Mouse (Mus musculus): ENCODE results near the gene Tead1.

Tead1 gene

GRCm38 (mm10) chr7:112819833-112820232, 140.7 kb downstream of the Tead1 start:
- DNase-seq (ENCODE audit: low spot score), result no peak

GRCm38 (mm10) chr7:112822879-112823278, 143.8 kb downstream of the Tead1 start:
- DNase-seq (ENCODE audit: low spot score), result peak; percentile 70

GRCm38 (mm10) chr7:112823621-112824020, 144.5 kb downstream of the Tead1 start:
- DNase-seq (ENCODE audit: low spot score), result peak; percentile 90

- peak; percentile 70 for DNase-seq (ENCODE audit: low spot score)
Observed at GRCm38 (mm10) chr7:112825339-112825781, 146.2 kb downstream of the Tead1 start.

- DNase-seq (ENCODE audit: low spot score), result peak; percentile 86
Observed at GRCm38 (mm10) chr7:112826114-112826911, 147.2 kb downstream of the Tead1 start.

- no peak for DNase-seq (ENCODE audit: low spot score)
Observed at GRCm38 (mm10) chr7:112828016-112828695, 149.0 kb downstream of the Tead1 start.

- no peak for DNase-seq (ENCODE audit: low spot score)
Observed at GRCm38 (mm10) chr7:112828696-112829022, 149.5 kb downstream of the Tead1 start.

GRCm38 (mm10) chr7:112830946-112831345, 151.8 kb downstream of the Tead1 start:
- DNase-seq (ENCODE audit: low spot score), result no peak

- DNase-seq (ENCODE audit: low spot score), result no peak
Observed at GRCm38 (mm10) chr7:112831446-112831845, 152.3 kb downstream of the Tead1 start.

GRCm38 (mm10) chr7:112833132-112833531, 154.0 kb downstream of the Tead1 start:
- DNase-seq (ENCODE audit: low spot score), result no peak

- DNase-seq (ENCODE audit: low spot score), result no peak
Observed at GRCm38 (mm10) chr7:112836076-112836475, 157.0 kb downstream of the Tead1 start.

- no peak for DNase-seq (ENCODE audit: low spot score)
Observed at GRCm38 (mm10) chr7:112838131-112838530, 159.0 kb downstream of the Tead1 start.

- no peak for DNase-seq (ENCODE audit: low spot score)
Observed at GRCm38 (mm10) chr7:112840351-112840750, 161.2 kb downstream of the Tead1 start.

- no peak for DNase-seq (ENCODE audit: low spot score)
Observed at GRCm38 (mm10) chr7:112840890-112841289, 161.8 kb downstream of the Tead1 start.

GRCm38 (mm10) chr7:112841484-112841883, 162.4 kb downstream of the Tead1 start:
- no peak for DNase-seq (ENCODE audit: low spot score)

- DNase-seq (ENCODE audit: low spot score), result peak; percentile 83
Observed at GRCm38 (mm10) chr7:112841886-112842285, 162.8 kb downstream of the Tead1 start.

GRCm38 (mm10) chr7:112851281-112851744, 172.2 kb downstream of the Tead1 start:
- peak; percentile 68 for DNase-seq (ENCODE audit: low spot score)

GRCm38 (mm10) chr7:112852149-112852839, 173.2 kb downstream of the Tead1 start:
- DNase-seq (ENCODE audit: low spot score), result no peak

- no peak for DNase-seq (ENCODE audit: low spot score)
Observed at GRCm38 (mm10) chr7:112853857-112854256, 174.7 kb downstream of the Tead1 start.

GRCm38 (mm10) chr7:112854516-112854915, 175.4 kb downstream of the Tead1 start:
- DNase-seq (ENCODE audit: low spot score), result peak; percentile 64

GRCm38 (mm10) chr7:112855419-112855818, 176.3 kb downstream of the Tead1 start:
- no peak for DNase-seq (ENCODE audit: low spot score)

- DNase-seq (ENCODE audit: low spot score), result no peak
Observed at GRCm38 (mm10) chr7:112856121-112856571, 177.0 kb downstream of the Tead1 start.

- no peak for DNase-seq (ENCODE audit: low spot score)
Observed at GRCm38 (mm10) chr7:112856583-112856982, 177.5 kb downstream of the Tead1 start.
